Mouse (Mus musculus) lung, adult 2 months (tissue): Measurements from ENCODE around the gene Clic4. TPM values are rescaled to one million over a fixed set of nuclear protein-coding genes. Genes with fewer than 3 reads are reported as not detected.

Source experiments
- DNase-seq: peaks from one replicate; pipeline ENCODE4 v3.0.0; 2022
- H3K4me1 ChIP-seq: fragments of 200-500 bp; 2 replicates; pipeline ENCODE4 v1.6.1; 2011; ENCODE audit warnings: low read length; ENCODE audit not compliant: control insufficient read depth, insufficient read depth
- H3K4me3 ChIP-seq: fragments of 200-500 bp; replicated peaks from 2 replicates; pipeline ENCODE3; 2011; ENCODE audit warnings: low read depth, mild to moderate bottlenecking, control low read depth, low read length; ENCODE audit errors: extremely low read depth
- CTCF ChIP-seq: fragments of 200-500 bp; IDR thresholded peaks from 2 replicates; pipeline ENCODE4 v1.5.1; 2011; ENCODE audit warnings: mild to moderate bottlenecking, low read length, control low read depth; ENCODE audit not compliant: insufficient read depth
- POLR2A ChIP-seq: fragments of 200-500 bp; IDR thresholded peaks from 2 replicates; pipeline ENCODE4 v1.6.1; 2011; ENCODE audit warnings: low read depth, mild to moderate bottlenecking, control low read depth, low read length, borderline replicate concordance; ENCODE audit errors: extremely low read depth
- WGBS: fragments of 180-500 bp; shearing (Covaris S2); methylation state at CpG from one replicate; pipeline ENCODE4 v1.1.7; 2018; 5-methylcytosine and 5-hydroxymethylcytosine counted together
- polyA plus RNA-seq: library from polyadenylated mRNA; depleted of rRNA; stranded (reverse); fragments of >200 nt; gene quantifications from 2 replicates; pipeline ENCODE4 v1.2.3, GENCODE M21; 2012

The Clic4 gene
- polyA plus RNA-seq, 1 experiment: 227 TPM

DNA sequence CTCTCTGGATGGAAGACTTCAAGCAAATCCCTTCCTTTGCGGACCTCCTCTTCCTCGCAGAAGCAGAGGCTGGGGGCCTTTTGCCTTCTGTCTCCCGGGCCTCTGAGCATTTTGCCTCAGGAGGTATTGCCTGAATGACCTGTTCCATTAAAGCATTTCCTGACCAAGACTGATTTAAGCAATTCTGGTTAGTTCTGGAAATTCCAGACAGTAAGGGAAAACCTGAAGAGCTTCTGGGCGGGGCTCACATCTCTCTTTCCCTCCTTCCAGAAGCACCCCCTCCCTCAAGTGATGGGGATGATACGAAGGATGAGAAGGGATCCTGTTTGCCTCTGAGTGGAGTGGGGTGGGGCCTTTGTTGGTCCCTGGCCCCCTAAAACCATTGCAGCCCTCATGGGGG lies 37.1 kb upstream of the Clic4 start:
- WGBS: 77% methylated on average over 5 of the region's 5 CpGs
- Histone ChIP-seq H3K4me3 (no peak overlapping the region), H3K4me1 (peaks cover 41% of the 10 kb centered on the region)
- no peak for DNase-seq
- TF ChIP-seq CTCF (no peak), POLR2A (no peak)

DNA sequence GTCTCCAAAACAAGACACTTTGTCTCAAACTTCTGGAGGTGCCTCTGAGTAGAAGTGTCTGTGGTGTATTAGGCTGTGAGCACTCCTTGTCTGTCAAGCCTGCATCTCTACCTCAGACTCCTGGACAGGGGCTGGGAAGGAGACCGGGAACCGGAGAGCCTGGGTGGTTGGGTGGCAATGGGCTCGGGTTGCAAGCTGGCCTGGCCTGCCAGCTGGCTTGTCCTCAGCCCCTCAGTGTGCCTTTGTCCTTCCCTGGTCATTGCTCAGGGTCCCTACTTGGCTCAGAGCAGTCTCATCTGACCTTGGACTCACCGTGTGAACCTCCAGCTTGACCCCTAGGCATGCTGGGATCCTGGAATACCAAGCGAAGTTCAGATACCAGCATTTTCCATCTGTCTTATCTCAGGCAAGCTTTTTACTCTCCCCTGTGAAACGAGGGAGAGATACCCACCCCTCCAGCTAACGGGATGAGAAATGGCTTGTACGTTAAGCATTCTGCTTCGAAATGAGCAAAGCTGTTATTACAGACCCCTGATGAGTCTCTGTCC lies 36.6 kb upstream of the Clic4 start:
- Histone ChIP-seq H3K4me1 (peaks cover 35% of the 10 kb centered on the region), H3K4me3 (no peak overlapping the region)
- WGBS: 74% methylated on average over 9 of the region's 9 CpGs
- TF ChIP-seq CTCF: no peak
- no peak for TF ChIP-seq POLR2A
- no peak for DNase-seq

DNA sequence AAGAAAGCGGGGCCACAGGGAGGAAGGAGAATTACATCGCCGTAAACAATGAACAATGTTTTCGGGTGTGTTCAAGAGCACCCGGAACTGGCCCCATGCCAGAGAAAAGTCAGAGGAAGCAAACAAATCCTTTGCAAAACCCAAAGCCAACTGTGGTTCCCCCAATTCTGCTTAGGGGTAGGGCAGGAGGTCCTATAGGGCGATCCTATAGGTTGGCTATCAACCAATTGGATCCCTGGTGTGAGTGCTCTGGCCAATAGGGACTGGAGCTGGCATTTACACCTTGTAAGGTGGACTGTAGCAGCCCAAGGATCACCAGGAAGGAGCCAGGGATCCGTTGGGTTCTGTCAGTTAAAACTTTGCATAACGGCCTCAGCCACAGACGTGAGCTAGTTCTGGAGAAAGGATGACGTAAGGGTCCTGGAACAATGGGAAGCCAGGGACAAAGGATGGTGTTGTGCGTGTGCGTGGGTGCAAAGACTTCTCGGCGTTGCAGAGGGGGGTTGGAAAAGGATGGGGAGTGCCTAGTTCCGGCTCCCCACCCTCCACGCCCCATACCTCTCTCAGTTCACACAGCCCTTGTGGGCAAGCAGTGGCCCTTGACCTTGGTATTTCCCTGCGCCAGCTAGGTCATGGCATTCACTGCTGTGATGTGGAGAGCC lies 34.5 kb upstream of the Clic4 start:
- H3K4me1 ChIP-seq: peaks cover 19% of the 10 kb centered on the region
- no peak overlapping the region for H3K4me3 ChIP-seq
- DNase-seq: no peak
- 39% methylated on average over 17 of the region's 17 CpGs for WGBS
- no peak for TF ChIP-seq POLR2A
- TF ChIP-seq CTCF: no peak

GRCm38 (mm10) chr4:135306533-135306932 lies 33.9 kb upstream of the Clic4 start:
- Histone ChIP-seq H3K4me1 (peaks cover 20% of the 10 kb centered on the region), H3K4me3 (no peak overlapping the region)
- TF ChIP-seq CTCF: no peak
- no peak for TF ChIP-seq POLR2A
- WGBS: 28% methylated on average over 4 of the region's 4 CpGs
- peak; percentile 65 for DNase-seq

DNA sequence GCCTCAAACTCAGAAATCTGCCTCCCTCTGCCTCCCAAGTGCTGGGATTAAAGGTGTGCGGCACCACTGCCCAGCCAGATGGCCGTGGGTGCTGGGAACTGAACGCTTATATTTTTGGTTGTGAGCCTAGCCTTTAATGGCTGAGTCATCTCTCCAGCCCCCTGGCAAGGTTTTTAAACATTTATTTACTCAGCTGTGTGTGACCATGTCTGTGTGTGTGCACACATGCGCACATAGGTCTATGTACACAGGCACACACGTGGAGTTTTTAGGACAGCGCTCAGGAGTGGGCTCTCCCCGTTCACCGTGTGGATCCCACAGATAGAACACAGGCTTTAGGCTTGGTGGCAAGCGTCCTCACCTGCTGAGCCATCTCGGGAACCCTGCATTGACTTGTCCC lies 29.6 kb upstream of the Clic4 start:
- peaks cover 23% of the 10 kb centered on the region for H3K4me1 ChIP-seq
- WGBS: 67% methylated on average over 10 of the region's 10 CpGs
- DNase-seq: no peak
- H3K4me3 ChIP-seq: no peak overlapping the region
- TF ChIP-seq CTCF (no peak), POLR2A (no peak)

- H3K4me3 ChIP-seq: no peak overlapping the region
- H3K4me1 ChIP-seq: peaks cover 15% of the 10 kb centered on the region
- TF ChIP-seq POLR2A (no peak), CTCF (no peak)
- no peak for DNase-seq
- WGBS: 72% methylated on average over 3 of the region's 3 CpGs
These were observed 28.6 kb upstream of the Clic4 start for GRCm38 (mm10) chr4:135301166-135301565.

DNA sequence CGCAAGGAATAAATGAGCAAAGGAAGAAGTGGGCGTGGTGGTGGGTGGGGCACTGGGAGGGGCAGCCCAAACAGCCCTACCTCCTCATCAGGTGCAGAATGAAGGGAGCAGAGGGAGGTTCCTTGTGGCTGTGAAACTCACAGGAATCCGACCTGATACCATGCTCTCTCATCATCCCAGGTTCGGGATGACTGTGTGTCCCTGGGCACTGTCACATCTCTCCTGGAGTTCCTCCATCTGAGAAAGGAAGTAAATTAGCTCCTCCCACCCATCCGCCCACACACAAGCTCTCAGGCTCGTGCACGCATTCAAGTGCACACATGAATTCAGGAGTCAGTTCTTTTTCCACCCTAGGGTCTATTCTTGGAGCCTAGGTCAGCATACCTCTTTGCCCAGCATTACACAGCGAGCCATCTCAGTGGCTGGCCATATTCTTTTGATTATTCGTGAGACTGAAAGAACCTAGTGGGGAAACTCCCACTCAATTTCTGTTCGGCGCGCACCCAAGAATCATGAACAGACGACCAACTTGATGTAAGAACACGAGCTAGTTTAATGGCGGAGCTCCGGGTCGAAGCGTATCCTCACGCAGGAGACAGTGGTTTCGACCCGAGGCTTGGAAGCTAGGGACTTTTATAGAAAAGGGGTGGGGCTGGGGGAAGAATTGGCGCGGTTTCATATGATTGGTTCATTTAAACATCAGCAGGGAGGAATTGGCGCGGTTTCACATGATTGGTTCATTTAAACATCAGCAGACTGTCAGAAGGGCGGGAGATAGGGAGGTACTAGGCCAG lies 27.8 kb upstream of the Clic4 start:
- WGBS: 84% methylated on average over 26 of the region's 26 CpGs
- no peak overlapping the region for H3K4me3 ChIP-seq
- peaks cover 13% of the 10 kb centered on the region for H3K4me1 ChIP-seq
- no peak for DNase-seq
- TF ChIP-seq CTCF: no peak
- TF ChIP-seq POLR2A: no peak

- Histone ChIP-seq H3K4me1 (peaks cover 13% of the 10 kb centered on the region), H3K4me3 (no peak overlapping the region)
- TF ChIP-seq POLR2A (no peak), CTCF (no peak)
- WGBS: 41% methylated on average over 10 of the region's 10 CpGs
- DNase-seq: no peak
These were observed 26.1 kb upstream of the Clic4 start for GRCm38 (mm10) chr4:135298680-135299079.

DNA sequence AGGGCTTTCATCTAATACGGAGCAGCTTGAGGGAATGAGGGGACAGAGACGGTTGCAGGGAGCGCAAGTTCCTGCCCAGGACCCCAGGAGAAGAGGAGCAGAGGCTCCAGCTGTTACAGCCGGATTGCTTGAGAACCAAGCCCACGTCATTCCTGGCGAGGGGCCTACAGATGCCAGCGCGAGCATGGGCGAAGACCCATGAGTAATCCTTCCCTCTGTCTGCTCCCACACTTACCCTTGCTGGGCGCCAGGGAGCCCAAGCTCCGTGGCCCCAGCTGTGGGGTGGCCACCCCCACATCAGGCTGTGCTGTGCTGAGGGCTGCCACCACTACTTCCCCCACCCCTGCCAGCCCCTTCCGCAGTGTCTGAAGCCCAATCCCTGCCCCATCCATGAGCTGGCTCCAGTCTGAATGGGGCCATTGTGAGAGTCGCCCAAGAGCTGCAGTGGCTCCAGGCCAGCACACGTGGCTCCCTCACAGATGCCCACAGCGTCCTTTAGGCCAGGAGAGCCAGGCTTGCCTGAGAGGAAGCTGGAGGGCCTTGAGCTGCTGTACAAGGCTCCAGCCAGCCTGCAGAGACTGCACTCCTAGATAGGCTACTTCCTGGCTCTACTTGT lies 25.4 kb upstream of the Clic4 start:
- H3K4me3 ChIP-seq: no peak overlapping the region
- peak; percentile 21; the same call in 1 of the 2 replicates for TF ChIP-seq POLR2A
- no peak for TF ChIP-seq CTCF
- H3K4me1 ChIP-seq: peaks cover 16% of the 10 kb centered on the region
- DNase-seq: no peak
- WGBS: 34% methylated on average over 15 of the region's 15 CpGs
